Mouse (Mus musculus) WW6 (cell line): Measurements from ENCODE around the gene Cdh12.
"Not testable (repeated sequence)": the region's sequence is repeated elsewhere in the genome, so short reads cannot be mapped to it uniquely, and the experiment has no call there.

ENCODE experiments used
- DNase-seq: peaks from one replicate; pipeline ENCODE4 v3.0.0-alpha.2; 2013; ENCODE audit warnings: low read depth, low spot score

The Cdh12 gene

GRCm38 (mm10) chr15:20448861-20449663 lies at the start of gene Cdh12:
Gene Cdh12, plus strand, starts transcription at chr15:20449265.
- no peak for DNase-seq

GRCm38 (mm10) chr15:20403596-20403995 lies 45.5 kb upstream of the Cdh12 start:
- DNase-seq = no peak

GRCm38 (mm10) chr15:20413397-20413796 lies 35.7 kb upstream of the Cdh12 start:
- DNase-seq = no peak

GRCm38 (mm10) chr15:20436356-20436755 lies 12.7 kb upstream of the Cdh12 start:
- DNase-seq = no peak

- DNase-seq = no peak
Observed at GRCm38 (mm10) chr15:20450558-20450957, 1.5 kb downstream of the Cdh12 start.

- no peak for DNase-seq
Observed at GRCm38 (mm10) chr15:20458508-20458907, 9.4 kb downstream of the Cdh12 start.

- no peak for DNase-seq
Observed at GRCm38 (mm10) chr15:20462500-20462899, 13.4 kb downstream of the Cdh12 start.

- no peak for DNase-seq
Observed at GRCm38 (mm10) chr15:20463601-20464000, 14.5 kb downstream of the Cdh12 start.

GRCm38 (mm10) chr15:20550979-20551378 lies 101.9 kb downstream of the Cdh12 start:
- no peak for DNase-seq

- no peak for DNase-seq
Observed at GRCm38 (mm10) chr15:20571012-20571411, 121.9 kb downstream of the Cdh12 start.

- no peak for DNase-seq
Observed at GRCm38 (mm10) chr15:20582567-20583075, 133.6 kb downstream of the Cdh12 start.

- DNase-seq = no peak
Observed at GRCm38 (mm10) chr15:20591599-20591998, 142.5 kb downstream of the Cdh12 start.

- DNase-seq = not testable (repeated sequence)
Observed at GRCm38 (mm10) chr15:20605751-20606150, 156.7 kb downstream of the Cdh12 start.

GRCm38 (mm10) chr15:20634593-20634992 lies 185.5 kb downstream of the Cdh12 start:
- DNase-seq = no peak

GRCm38 (mm10) chr15:20639155-20639554 lies 190.1 kb downstream of the Cdh12 start:
- no peak for DNase-seq

- DNase-seq = no peak
Observed at GRCm38 (mm10) chr15:20642905-20643414, 193.9 kb downstream of the Cdh12 start.

- no peak for DNase-seq
Observed at GRCm38 (mm10) chr15:20660221-20660620, 211.2 kb downstream of the Cdh12 start.

- DNase-seq = no peak
Observed at GRCm38 (mm10) chr15:20666650-20667049, 217.6 kb downstream of the Cdh12 start, which contains the start of gene Acot10. Gene Acot10, minus strand, starts transcription at chr15:20666750.

- no peak for DNase-seq
Observed at GRCm38 (mm10) chr15:20667350-20667749, 218.3 kb downstream of the Cdh12 start.

GRCm38 (mm10) chr15:20667989-20668388 lies 218.9 kb downstream of the Cdh12 start:
- no peak for DNase-seq

- DNase-seq = not testable (repeated sequence)
Observed at GRCm38 (mm10) chr15:20669507-20669906, 220.4 kb downstream of the Cdh12 start.

- DNase-seq = no peak
Observed at GRCm38 (mm10) chr15:20682719-20683118, 233.7 kb downstream of the Cdh12 start.

- no peak for DNase-seq
Observed at GRCm38 (mm10) chr15:20684200-20684599, 235.1 kb downstream of the Cdh12 start.
